Mouse (Mus musculus): Measurements from ENCODE around the gene Ndufv3.
A peak's percentile ranks its signal among the peaks of the same experiment; 100 is the strongest.

Ndufv3 gene

GRCm38 (mm10) chr17:31519946-31520838, at the start of gene Ndufv3, which contains the start of gene Wdr4:
Gene Ndufv3, plus strand, starts transcription at chr17:31520115.
Gene Wdr4, minus strand, starts transcription at chr17:31519980.
- DNase-seq (ENCODE audit: low spot score) = peak; percentile 99

GRCm38 (mm10) chr17:31470766-31471418, 49.0 kb upstream of the Ndufv3 start:
- DNase-seq (ENCODE audit: low spot score) = no peak

- no peak for DNase-seq (ENCODE audit: low spot score)
Observed at GRCm38 (mm10) chr17:31474388-31474787, 45.5 kb upstream of the Ndufv3 start.

- DNase-seq (ENCODE audit: low spot score) = no peak
Observed at GRCm38 (mm10) chr17:31478606-31479005, 41.3 kb upstream of the Ndufv3 start.

- DNase-seq (ENCODE audit: low spot score) = no peak
Observed at GRCm38 (mm10) chr17:31479108-31479844, 40.6 kb upstream of the Ndufv3 start.

GRCm38 (mm10) chr17:31486616-31487198, 33.2 kb upstream of the Ndufv3 start:
- no peak for DNase-seq (ENCODE audit: low spot score)

- no peak for DNase-seq (ENCODE audit: low spot score)
Observed at GRCm38 (mm10) chr17:31487433-31488060, 32.4 kb upstream of the Ndufv3 start.

GRCm38 (mm10) chr17:31491355-31491754, 28.6 kb upstream of the Ndufv3 start:
- DNase-seq (ENCODE audit: low spot score) = no peak

- DNase-seq (ENCODE audit: low spot score) = peak; percentile 85
Observed at GRCm38 (mm10) chr17:31492416-31492815, 27.5 kb upstream of the Ndufv3 start.

- no peak for DNase-seq (ENCODE audit: low spot score)
Observed at GRCm38 (mm10) chr17:31494989-31495388, 24.9 kb upstream of the Ndufv3 start.

GRCm38 (mm10) chr17:31497726-31498125, 22.2 kb upstream of the Ndufv3 start:
- DNase-seq (ENCODE audit: low spot score) = no peak

GRCm38 (mm10) chr17:31499725-31500124, 20.2 kb upstream of the Ndufv3 start:
- DNase-seq (ENCODE audit: low spot score) = no peak

- DNase-seq (ENCODE audit: low spot score) = no peak
Observed at GRCm38 (mm10) chr17:31500416-31500815, 19.5 kb upstream of the Ndufv3 start.

- no peak for DNase-seq (ENCODE audit: low spot score)
Observed at GRCm38 (mm10) chr17:31500908-31501307, 19.0 kb upstream of the Ndufv3 start.

GRCm38 (mm10) chr17:31502261-31502927, 17.5 kb upstream of the Ndufv3 start:
- DNase-seq (ENCODE audit: low spot score) = no peak

- DNase-seq (ENCODE audit: low spot score) = no peak
Observed at GRCm38 (mm10) chr17:31503337-31503736, 16.6 kb upstream of the Ndufv3 start.

GRCm38 (mm10) chr17:31503936-31504335, 16.0 kb upstream of the Ndufv3 start:
- DNase-seq (ENCODE audit: low spot score) = no peak

GRCm38 (mm10) chr17:31505013-31505412, 14.9 kb upstream of the Ndufv3 start:
- DNase-seq (ENCODE audit: low spot score) = no peak

- DNase-seq (ENCODE audit: low spot score) = no peak
Observed at GRCm38 (mm10) chr17:31506282-31506681, 13.6 kb upstream of the Ndufv3 start.

GRCm38 (mm10) chr17:31510944-31511343, 9.0 kb upstream of the Ndufv3 start:
- DNase-seq (ENCODE audit: low spot score) = no peak
